ENCODE assay signal across 31 mouse cellular contexts in genomic region chr11:103219995-103220394, GRCm38 (mm10). TPM values are rescaled to one million over a fixed set of nuclear protein-coding genes. Genes with fewer than 3 reads are reported as not detected.
DNase-seq lines count a peak whose midpoint lies in the region; ATAC-seq lines count a peak whose summit lies in the region.
"Had no signal": no experiment of that assay in that cellular context is flagged by ENCODE, and none has a peak within 500 bp of the region (broad histone marks: within the 10 kb centered on the region; RNA-seq: fewer than 3 reads in every experiment).

No protein-coding gene starts in this region.

- 76% methylated on average over 4 of the region's 4 CpGs for WGBS in kidney, embryonic 15.5 days

- H3K4me1 ChIP-seq in kidney, embryonic 15.5 days: peaks cover 18% of the 10 kb centered on the region

- H3K36me3 ChIP-seq in kidney, embryonic 15.5 days: peaks cover 46% of the 10 kb centered on the region

- no peak overlapping the region for H3K4me2 ChIP-seq in kidney, embryonic 15.5 days
- H3K4me2 ChIP-seq: embryonic facial prominence, embryonic 13.5 days; forebrain, embryonic 15.5 days; heart, embryonic 12.5 days; hindbrain, embryonic 15.5 days; intestine, embryonic 15.5 days; limb, embryonic 15.5 days; midbrain, embryonic 13.5 days; neural tube, embryonic 13.5 days had no signal

- H3K27me3 ChIP-seq in kidney, embryonic 15.5 days: peaks cover 9% of the 10 kb centered on the region; the same call in 1 of the 2 replicates
- H3K27me3 ChIP-seq: forebrain, embryonic 15.5 days; hindbrain, embryonic 15.5 days; intestine, embryonic 15.5 days had no signal

- H3K4me3 ChIP-seq in kidney, embryonic 15.5 days (replicated peaks): no peak overlapping the region
- H3K4me3 ChIP-seq: embryonic facial prominence, embryonic 13.5 days; forebrain, embryonic 10.5 days; forebrain, embryonic 15.5 days; heart, adult 2 months; heart, embryonic 12.5 days; hindbrain, embryonic 10.5 days; hindbrain, embryonic 15.5 days; intestine, embryonic 15.5 days; layer of hippocampus, adult 2 months; limb, embryonic 10.5 days; limb, embryonic 15.5 days; midbrain, embryonic 13.5 days; neural tube, embryonic 13.5 days had no signal

- ATAC-seq in kidney, embryonic 15.5 days (replicated peaks; ENCODE audit: low FRiP score): no peak
- no peak for ATAC-seq in inflammation-experienced regulatory T-cells, adult 6 months
- ATAC-seq: forebrain, embryonic 15.5 days; intestine, embryonic 15.5 days; midbrain, embryonic 13.5 days had no signal

- no peak overlapping the region for H3K27ac ChIP-seq in kidney, embryonic 15.5 days
- H3K27ac ChIP-seq: embryonic facial prominence, embryonic 13.5 days; forebrain, embryonic 10.5 days; forebrain, embryonic 15.5 days; heart, adult 2 months; hindbrain, embryonic 10.5 days; hindbrain, embryonic 15.5 days; intestine, embryonic 15.5 days; layer of hippocampus, adult 2 months; limb, embryonic 10.5 days; limb, embryonic 15.5 days; liver, embryonic 14.5 days; macrophage; midbrain, embryonic 13.5 days; neural tube, embryonic 13.5 days had no signal

- H3K9ac ChIP-seq in kidney, embryonic 15.5 days: no peak overlapping the region
- H3K9ac ChIP-seq: embryonic facial prominence, embryonic 13.5 days; forebrain, embryonic 15.5 days; heart, embryonic 12.5 days; hindbrain, embryonic 15.5 days; intestine, embryonic 15.5 days; liver, embryonic 14.5 days; midbrain, embryonic 13.5 days; neural tube, embryonic 13.5 days had no signal

- no peaks in the 10 kb centered on the region for H3K9me3 ChIP-seq in kidney, embryonic 15.5 days (replicated peaks)
- H3K9me3 ChIP-seq: embryonic facial prominence, embryonic 13.5 days; forebrain, embryonic 10.5 days; forebrain, embryonic 15.5 days; heart, embryonic 12.5 days; hindbrain, embryonic 10.5 days; hindbrain, embryonic 15.5 days; intestine, embryonic 15.5 days; limb, embryonic 10.5 days; limb, embryonic 15.5 days; midbrain, embryonic 13.5 days; neural tube, embryonic 13.5 days had no signal

- peak; percentile 61 for DNase-seq in kidney, adult 11 months
- DNase-seq in MN1 (ENCODE audit: low spot score): peak; percentile 20
- peak; percentile 30 for DNase-seq in NIH3T3 (ENCODE audit: low read depth)
- peak; percentile 74 to 85 for DNase-seq in kidney, postnatal 25 days
- no peak for DNase-seq in layer of hippocampus, adult 9-10 months (ENCODE audit: low spot score)
- DNase-seq: adrenal gland, adult 8-10 months; B cell, adult 2 months; heart, adult 2 months; lung, adult 2 months; lung, postnatal 10 days; thymus, adult 18-20 months; thymus, postnatal 25 days had no signal

RNA-seq across cellular contexts. Expression of gene Spata32, which starts 1.8 kb away (rescaled TPM):
- not detected in 2 replicates for polyA plus RNA-seq in kidney, embryonic 15.5 days (2015; fragmentation: Nextera tagmentation; extraction: Ambion mirVana)
- polyA plus RNA-seq in inflammation-experienced regulatory T-cells, adult 6 months (2017; shearing (Covaris generic)): not detected
- polyA plus RNA-seq: embryonic facial prominence, embryonic 13.5 days; forebrain, embryonic 10.5 days; heart, adult 2 months; heart, embryonic 12.5 days; heart, postnatal 0 days; hindbrain, embryonic 10.5 days; intestine, embryonic 15.5 days; limb, embryonic 10.5 days; limb, embryonic 15.5 days; liver, embryonic 14.5 days; lung, adult 2 months; macrophage; small intestine, adult 2 months; stomach, embryonic 14.5 days had no signal

RNA-seq across cellular contexts. Expression of gene 1700023F06Rik, which starts 11.6 kb away (rescaled TPM):
- 0.19 and 0.42 TPM in 2 replicates for polyA plus RNA-seq in kidney, embryonic 15.5 days (2015; fragmentation: Nextera tagmentation; extraction: Ambion mirVana)
- polyA plus RNA-seq in inflammation-experienced regulatory T-cells, adult 6 months (2017; shearing (Covaris generic)): not detected
- polyA plus RNA-seq: heart, embryonic 12.5 days; heart, postnatal 0 days; liver, embryonic 14.5 days; macrophage had no signal

RNA-seq across cellular contexts. Expression of gene Map3k14, which starts 47.3 kb away (rescaled TPM):
- polyA plus RNA-seq in kidney, embryonic 15.5 days (2015; fragmentation: Nextera tagmentation; extraction: Ambion mirVana): 4.3 and 4.9 TPM in 2 replicates
- 10 to 100 TPM; 19.9 to 41.4 (median 31.4) TPM for polyA plus RNA-seq in inflammation-experienced regulatory T-cells, adult 6 months (2017; shearing (Covaris generic))

RNA-seq across cellular contexts. Expression of gene Fmnl1, which starts 49.1 kb away (rescaled TPM):
- polyA plus RNA-seq in kidney, embryonic 15.5 days (2015; fragmentation: Nextera tagmentation; extraction: Ambion mirVana): 2.2 and 3.8 TPM in 2 replicates
- 10 to 100 TPM; 52.9 to 64.4 (median 60.6) TPM for polyA plus RNA-seq in inflammation-experienced regulatory T-cells, adult 6 months (2017; shearing (Covaris generic))
